Mouse (Mus musculus): Measurements from ENCODE around the gene Tenm3.

Tenm3 gene

DNA sequence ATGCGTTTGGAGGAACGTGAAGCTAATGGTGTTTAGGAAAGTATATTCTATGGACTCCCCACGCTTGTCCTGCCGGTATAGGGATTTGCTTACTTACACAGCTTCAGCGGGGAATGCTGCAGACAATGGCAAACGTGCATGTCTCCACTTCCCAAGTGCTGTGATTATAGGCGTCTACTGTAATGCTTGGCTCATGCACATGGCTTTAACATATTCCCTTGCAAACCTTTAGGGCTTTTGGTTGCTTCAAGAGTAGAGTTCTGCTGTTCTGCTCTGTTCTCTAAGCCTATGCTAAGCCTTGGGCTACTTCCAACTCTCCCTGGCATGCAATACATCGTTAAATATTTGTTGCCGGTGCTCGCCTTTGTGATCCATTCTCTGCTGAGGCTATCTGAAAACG lies 102.8 kb downstream of the Tenm3 start:
- DNase-seq (ENCODE audit: low read depth, low spot score), result no peak

DNA sequence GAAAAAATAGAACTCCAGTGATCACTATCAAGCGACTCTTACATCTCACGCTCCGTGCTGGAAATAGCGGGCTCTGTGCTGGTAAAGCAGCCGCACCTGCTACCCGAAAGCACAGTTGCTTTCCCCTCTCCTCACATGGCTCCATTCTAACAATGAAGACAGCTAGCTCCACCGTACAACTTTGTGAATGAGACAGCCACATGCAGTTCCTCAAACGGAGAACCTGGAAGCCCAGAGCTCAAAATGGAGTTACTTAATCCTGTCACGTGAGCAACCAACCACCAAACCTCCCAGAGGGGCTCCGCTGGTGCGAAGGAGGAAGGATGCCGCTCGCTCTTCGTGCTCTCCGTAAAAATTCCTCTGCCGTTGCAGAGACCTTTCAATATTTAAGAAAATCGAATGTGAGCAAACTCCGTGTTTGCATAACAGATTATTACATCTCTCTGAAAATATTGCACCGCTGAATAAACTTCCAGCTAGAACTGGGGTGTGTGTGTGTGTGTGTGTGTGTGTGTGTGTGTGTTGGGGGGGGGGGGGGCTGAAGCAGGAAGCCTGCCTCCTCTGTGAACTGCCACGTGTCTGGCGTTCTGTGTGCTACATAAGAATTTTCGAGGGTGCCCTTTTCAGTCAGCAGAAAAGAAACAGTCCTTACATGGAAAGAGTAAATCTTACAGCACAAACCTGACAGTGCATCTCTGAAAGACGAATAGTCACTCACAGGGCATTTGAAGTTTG lies 103.4 kb downstream of the Tenm3 start:
- no peak for DNase-seq (ENCODE audit: low read depth, low spot score)

DNA sequence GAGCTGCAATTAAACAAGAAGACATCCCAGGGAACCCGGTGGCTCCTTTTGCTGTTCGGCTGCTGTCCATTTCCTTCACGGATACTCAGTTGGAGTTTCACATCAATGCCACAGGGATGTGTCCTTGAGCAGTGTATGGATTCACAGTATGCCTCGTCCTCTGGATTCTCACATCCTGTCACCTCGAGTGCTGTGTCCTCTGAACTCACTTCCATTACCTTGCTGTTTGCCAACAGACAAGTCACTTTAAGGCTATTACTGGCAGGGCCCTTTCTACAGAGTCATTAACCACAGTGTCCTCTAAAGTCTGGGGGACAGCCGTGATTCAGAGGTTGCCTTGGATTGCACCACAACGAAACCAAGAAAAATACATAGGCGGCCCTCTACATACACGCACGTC lies 110.0 kb downstream of the Tenm3 start:
- no peak for DNase-seq (ENCODE audit: low read depth, low spot score)

DNA sequence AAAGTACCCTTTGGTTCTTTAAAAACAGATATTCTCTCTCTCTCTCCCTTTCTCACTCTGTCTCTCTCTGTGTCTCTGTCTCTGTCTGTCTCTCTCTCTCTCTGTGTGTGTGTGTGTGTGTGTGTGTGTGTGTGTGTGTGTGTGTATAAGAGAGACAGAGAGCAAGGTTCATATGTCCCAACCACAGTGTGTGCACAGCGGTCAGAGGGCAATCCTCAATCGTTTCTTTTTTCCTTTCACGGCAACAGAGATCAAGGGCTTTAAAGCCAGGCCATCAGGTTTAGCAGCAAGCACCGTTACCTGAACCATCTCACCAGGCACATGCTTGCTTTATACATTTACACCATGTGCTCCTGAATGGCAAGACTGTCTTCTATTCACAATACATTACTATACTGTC lies 110.7 kb downstream of the Tenm3 start:
- no peak for DNase-seq (ENCODE audit: low read depth, low spot score)

DNA sequence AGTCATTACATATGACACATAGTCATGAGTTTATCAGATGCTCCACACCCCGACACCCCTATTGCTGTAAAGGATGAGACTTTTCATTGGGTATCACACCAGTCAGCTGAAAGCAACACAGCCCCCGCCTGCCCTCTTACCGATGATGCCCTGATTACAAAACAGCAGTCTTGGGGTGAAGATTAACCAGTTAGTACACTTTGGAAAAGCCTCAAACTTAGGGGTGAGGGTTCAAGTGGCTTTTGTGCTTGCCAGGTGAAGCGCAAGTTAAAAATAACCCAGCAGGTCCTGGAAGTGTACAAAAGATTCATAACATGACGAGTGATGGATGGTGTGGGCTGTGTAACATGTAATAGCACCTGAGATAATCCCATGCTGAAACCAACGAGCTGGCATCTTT lies 113.0 kb downstream of the Tenm3 start:
- no peak for DNase-seq (ENCODE audit: low read depth, low spot score)

DNA sequence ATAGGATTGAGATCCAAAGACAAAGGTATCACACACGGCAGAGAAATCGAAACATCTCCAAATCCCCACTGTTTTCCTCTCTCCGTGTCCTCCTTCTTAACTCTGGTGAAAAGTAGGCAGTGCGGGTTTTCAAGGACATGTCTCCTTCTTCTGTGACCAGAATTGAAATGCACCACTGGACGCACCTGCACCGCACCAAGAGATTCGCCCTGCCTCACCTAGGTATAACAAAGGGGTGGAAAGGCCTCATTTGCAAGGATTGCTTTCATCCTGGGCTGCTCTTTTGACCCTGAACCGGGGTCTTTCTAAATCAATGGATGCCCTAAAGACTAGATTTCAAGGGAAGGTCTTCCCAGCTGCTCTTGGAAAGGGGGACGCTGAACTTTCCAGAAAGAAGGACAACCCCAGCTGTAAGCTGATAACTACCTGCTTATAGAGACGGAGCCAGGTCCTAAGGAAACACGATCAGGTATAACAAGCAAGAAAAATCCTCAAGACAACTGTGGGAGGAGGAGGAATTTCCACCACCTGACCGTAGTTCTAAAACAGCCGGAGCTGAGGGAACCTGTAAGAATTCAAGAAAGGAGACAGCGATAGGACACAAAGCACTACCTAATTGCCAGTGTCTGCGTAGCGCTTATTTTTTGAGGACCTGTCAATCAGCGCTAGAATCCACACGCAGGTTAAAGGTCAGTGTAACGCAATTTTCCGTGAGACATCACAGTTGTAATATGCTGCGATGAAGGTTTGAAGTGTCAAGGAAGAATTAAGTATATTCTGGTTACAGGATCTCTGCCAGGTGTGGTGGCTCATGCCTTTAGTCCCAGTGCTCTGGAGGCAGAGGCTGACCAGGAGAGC lies 114.7 kb downstream of the Tenm3 start:
- no peak for DNase-seq (ENCODE audit: low read depth, low spot score)

DNA sequence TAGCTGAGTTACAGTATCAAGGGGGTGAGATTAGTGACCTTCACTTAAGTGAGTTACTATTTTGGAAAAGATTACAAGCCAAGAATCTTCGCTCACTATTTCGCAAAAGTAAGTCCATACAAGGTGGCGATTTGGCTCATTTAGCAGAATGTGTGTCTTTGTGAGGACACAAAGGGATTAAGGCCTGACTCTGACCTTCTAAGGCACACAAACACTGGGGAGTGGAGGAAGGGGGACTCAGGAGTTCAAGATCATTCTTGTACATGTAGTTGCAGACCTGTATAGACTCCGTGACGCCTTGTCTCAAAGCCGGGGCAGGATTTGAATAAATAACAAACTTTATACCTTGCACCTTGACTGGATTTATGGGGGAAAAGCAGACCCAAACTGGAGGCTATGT lies 115.7 kb downstream of the Tenm3 start:
- DNase-seq (ENCODE audit: low read depth, low spot score), result no peak

DNA sequence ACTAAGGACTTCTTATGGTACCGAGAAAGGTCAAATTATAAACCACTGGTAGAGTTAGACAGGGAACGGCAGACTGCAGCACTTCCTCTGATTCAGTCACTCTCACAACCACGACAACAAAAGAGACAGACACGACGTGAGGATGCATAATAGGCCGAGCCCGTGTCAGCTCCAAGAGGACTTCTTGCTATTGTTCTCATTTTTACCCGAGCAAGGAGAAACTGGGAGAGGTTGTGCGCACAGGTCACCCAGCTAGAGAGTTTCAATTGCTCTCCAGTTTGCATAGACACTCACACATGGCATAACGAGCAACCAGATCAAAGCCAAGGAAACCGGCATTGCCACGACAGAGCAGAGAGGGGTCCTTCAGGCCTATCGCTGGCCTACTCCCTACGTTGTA lies 121.0 kb downstream of the Tenm3 start:
- DNase-seq (ENCODE audit: low read depth, low spot score), result no peak

DNA sequence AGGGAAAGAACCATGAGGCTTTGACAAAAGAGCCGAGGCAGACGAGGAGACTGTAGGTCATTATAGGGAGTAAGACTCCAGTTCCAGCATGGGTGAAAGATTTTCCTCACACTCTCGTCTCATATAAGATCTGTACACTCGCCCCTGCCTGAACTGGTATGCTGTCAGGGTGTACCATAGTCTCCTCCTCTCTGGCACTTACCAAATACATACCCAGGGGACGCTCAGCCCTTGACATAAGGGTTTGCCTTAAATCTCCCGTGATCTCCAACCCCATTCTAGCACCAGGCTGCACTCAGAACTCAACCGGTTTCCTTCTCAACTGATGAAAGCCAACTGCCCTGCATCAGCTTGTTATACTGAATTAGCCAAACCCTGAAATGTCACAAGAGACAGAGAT lies 121.4 kb downstream of the Tenm3 start:
- DNase-seq (ENCODE audit: low read depth, low spot score), result no peak

DNA sequence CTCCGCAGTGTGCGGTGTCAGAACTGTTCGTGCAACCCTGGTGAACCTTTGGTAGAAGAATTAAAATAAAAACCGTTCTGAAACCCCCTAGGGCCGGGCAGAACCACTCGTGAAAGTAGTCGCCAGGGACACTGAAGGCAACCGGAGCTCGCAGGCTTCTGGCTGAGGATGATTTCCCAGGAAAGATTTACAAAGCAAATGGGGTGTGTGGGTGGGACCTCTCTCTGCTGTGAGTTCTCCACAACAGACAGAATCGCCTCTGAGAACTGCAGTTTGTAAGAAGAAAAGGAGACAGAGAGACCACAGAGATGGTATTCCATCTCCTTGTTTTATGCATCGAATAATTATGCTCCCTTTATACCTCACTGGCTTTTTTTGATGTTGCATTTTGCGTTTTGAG lies 122.4 kb downstream of the Tenm3 start:
- DNase-seq (ENCODE audit: low read depth, low spot score), result no peak

DNA sequence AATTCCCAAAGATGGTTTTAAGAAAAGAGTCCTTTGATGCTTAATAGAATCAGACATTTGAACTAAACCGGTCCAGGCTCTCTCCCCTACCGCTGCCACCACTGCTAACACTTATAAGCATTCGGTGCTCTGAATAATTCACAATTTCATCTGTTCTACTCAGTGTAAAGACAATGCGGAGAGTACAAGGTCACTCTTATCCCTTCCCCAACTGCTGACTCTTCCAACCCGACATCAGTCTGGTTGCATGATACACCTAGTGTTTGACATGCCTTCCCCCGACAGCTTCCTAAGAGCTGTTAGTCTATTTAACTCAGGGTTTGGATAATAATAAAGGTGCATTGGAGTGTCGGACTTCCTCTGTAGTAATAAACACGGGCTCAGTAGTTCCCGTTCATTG lies 128.1 kb downstream of the Tenm3 start:
- DNase-seq (ENCODE audit: low read depth, low spot score), result no peak

DNA sequence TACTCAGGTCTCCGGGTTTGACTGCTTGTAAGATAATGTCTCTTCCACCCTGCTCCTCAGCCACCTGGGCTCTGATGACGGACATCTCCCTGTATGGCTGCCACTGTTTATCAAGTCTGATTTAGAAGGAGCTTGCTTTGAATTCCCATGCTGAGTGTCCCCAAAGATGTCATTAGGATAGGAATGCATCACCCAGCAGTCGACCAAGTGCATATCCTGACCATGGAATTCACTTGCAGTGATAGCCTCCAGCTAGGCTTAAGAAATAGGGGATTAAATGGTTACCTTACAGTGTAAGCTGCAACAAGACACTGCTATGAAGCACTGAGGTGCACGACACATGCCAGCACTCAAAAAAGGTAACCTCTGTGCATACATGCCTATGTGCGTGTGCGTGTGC lies 137.1 kb downstream of the Tenm3 start:
- DNase-seq (ENCODE audit: low read depth, low spot score), result no peak

DNA sequence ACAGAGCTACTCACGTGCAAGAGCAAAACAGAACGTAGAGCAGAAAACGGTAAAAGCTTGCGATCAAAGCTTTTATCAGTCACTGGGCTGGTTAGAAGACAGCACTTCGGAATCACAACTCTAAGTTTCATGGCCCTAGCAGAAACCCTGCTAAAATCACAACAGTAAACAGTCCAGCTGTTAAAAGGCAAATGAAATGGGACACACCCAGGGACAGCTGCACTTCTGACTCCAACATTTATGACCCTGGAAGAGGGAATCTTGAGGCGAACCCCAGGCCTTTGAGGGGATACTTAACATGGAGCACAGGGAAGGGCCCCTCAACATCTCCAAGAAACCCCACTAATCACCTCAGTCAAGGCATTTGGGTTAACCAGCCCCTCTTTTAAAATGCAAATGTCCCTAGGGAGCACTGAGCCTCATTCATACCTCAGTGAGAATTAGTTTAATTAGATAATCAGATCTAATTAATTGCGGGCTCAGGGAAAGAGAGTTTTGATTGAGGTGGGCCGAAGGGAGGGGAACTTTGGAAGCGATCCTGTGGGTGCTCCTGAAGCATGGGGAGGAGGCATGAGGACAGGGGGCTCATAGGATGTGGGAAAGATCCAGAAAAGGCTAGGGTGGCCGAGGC lies 138.8 kb downstream of the Tenm3 start:
- no peak for DNase-seq (ENCODE audit: low read depth, low spot score)

DNA sequence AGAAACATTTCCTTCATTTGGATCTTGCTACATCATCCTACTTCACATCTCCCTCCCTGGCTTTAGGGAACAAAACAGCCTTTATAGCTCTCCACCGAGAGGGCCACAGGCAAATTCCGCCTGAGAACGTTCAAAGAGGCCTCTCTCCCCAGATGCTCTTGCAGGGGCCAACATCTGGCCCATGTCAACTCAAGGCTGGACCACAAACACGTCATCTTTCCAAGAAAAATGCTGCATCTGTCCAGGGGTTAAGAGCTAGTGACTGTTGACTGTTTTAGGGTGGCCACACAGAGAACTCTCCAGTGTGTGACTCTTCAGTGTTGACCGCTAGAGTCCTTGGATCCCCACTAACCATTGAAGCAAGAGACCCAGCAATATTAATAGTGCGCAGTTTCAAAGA lies 139.3 kb downstream of the Tenm3 start:
- no peak for DNase-seq (ENCODE audit: low read depth, low spot score)

DNA sequence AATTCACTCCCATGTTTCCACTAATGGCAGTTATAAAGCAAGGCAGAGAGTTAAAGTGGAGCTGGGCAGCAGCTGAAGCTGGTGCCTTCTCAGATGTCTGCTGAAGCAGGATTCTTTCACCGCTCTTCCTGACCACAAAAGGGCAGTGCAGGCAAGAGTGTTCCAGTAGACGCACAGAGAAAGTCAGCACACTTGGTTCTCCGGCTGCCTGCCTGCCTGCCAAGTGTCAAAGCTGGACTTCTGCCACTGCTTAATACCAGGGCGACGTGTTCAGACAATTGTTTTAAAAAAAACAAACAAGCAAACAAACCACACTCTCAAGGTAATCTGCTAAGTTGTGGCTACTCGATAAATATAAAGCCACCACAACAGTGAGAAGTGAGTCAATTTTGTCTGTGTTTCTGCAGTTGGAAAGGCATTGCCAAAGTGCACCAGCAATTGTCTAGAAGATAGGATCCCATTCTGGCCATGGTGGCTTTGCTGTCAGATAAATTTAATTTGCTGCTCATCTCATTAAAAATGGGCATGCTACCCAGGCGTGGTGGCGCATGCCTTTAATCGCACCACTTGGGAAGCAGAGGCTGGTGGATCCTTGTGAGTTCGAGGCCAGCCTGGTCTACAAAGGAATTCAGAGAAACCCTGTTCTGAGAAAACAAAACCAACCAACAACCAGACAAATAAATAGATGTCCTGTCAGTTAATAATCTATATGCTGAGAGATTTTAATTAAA lies 152.9 kb downstream of the Tenm3 start:
- no peak for DNase-seq (ENCODE audit: low read depth, low spot score)

DNA sequence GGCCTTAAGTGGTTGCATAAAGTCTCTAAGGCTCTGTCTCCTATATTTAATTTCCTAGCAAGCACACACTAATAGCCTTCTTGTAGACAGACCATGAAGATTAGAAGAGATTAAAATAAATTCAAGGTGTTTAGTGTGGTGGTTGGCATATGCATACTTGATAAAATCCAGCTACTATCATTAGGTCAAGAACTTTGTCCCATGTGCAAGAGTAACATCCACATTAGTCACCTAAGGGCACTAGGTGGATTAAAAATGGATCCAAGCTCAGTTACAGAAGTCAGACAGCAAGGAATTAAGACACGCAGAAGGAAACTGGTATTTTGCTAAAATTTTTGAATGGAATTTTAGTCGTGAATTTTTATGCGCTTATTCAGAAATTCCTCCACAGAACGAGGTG lies 155.0 kb downstream of the Tenm3 start:
- no peak for DNase-seq (ENCODE audit: low read depth, low spot score)

DNA sequence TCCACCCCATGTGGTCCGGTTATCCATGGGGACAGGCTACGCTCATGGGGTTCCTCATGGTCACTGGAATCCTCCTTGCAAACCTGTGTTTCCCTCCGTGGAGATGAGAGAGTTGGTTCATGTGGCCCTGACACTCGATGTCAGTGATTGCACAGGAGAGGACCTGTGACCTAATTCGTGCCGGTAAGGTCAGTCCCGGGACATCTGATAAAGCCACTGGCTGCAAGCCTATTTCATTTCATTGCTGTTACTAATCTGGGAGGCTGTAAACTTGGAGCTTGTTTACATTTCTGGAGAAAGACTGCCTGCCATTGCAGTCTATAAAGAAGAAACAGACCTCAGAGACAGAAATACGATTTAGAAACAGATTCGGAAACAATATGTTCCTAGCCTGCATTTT lies 155.6 kb downstream of the Tenm3 start:
- DNase-seq (ENCODE audit: low read depth, low spot score), result no peak

DNA sequence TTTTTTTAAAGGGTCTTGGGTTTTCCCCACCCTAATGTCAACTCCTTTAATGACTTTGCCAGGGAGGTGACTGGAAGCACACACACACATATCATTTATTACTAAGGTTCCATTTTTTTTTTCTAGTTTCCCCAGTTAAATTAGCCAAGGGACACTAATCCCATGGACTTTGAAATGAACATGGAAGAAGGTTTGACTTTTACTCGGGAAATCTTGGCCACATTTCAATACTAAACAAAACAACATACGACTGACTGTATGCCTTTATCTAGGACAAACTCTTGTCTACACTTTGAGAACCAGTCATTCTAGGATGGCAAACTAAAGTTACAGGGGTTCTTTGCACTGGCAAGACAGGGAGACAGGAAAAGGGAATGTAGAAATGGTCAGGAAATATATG lies 170.3 kb downstream of the Tenm3 start:
- no peak for DNase-seq (ENCODE audit: low read depth, low spot score)

DNA sequence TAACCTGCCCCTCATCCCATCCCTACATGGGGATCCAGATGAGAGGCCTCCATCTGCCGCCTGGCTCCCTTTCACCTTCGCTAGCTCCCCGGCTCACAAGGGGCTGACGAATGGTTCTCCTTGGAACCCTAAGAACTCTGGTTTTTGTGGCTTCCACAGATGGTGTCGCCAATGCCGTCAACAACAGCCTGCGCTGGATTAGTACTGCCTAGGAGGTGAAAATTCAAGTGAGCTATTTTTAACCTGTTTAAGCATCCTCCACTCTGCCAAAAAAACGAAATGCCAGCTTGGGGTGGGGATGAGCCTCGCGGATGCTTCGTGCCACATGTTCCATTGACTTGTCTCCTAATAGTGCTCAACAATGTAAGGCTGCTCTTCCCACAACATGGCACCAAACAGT lies 171.3 kb downstream of the Tenm3 start:
- DNase-seq (ENCODE audit: low read depth, low spot score), result no peak

DNA sequence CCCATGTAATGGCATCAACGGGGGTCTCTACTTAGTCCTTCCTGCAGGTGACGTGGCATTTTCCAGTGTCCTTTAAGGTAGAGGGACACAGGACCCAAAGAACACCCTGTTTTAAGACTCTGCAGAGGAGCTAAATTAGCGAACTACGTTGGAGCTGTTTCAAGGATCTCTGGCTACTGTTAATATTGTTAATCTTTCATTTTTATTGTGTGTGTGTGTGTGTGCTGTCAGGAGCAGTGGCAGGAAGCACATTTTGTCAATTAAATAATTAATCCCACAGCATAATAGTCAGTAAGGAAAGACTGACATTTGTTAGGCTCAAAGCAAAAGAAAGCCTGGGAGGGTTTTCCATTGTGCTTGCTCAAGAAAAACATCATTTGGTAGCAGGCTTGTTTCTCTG lies 172.4 kb downstream of the Tenm3 start:
- DNase-seq (ENCODE audit: low read depth, low spot score), result no peak

DNA sequence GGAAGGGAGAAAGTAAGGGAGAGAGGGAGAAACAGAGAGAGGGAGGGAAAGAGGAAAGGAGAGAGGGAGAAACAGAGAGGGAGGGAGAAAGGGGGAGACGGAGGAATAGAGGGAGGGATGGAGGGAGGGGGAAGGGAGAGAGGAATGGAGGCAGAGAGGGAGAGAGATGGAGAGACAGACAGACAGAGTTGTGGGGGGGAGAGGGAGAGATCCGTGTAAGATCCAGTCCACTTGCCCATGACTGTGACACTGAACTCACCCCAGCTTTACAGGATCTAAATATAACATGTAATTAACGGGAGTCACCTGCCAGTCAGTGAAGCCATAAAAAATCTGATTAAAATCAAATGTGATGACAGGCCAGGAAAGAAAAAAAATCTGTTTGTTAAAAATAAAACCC lies 172.9 kb downstream of the Tenm3 start:
- no peak for DNase-seq (ENCODE audit: low read depth, low spot score)

DNA sequence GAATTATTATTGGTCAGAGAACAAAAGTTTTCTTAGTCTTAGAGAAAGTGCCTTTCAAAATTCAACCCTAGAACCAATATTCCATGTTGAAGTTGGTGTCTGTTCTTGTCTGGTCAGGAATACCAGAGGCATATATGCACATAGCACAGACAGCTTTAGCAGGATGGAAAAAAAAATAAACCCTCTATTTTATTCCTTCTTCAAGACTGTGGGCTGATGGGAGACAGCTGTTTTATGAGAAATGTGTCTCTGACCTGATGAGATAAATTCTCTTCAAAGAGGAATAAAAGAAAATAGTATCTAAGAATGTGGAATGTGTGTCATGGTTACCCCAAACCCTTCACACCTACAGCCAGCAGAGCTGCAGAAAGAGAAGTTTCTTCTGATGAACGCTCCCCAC lies 173.4 kb downstream of the Tenm3 start:
- no peak for DNase-seq (ENCODE audit: low read depth, low spot score)
